Mouse (Mus musculus) heart, embryonic 14.5 days (tissue): ENCODE results near the gene P4hb. TPM values are rescaled to one million over a fixed set of nuclear protein-coding genes. Genes with fewer than 3 reads are reported as not detected.

Experiments used
- ATAC-seq: fragments of 200-750 bp; cut with Nextera tagmentation; 2 replicates; pipeline ENCODE4 v1.8.0; 2017; ENCODE audit warnings: low read depth, moderate TSS enrichment; ENCODE audit not compliant: insufficient number of reproducible peaks, insufficient read depth, low FRiP score
- H3K27ac ChIP-seq, 2 experiments: fragments of 200-500 bp in 1 of 2; fragments of 300-500 bp in 1 of 2; sonication (generic) in 1 of 2; replicated peaks in 1 of 2; 2 replicates each; pipeline ENCODE4 v1.5.1; 2012 to 2014; ENCODE audit warnings: low read depth in 2 of 2, low read length in 2 of 2, control low read depth in 1 of 2, mild to moderate bottlenecking in 1 of 2, mixed read lengths in 1 of 2; ENCODE audit not compliant: control insufficient read depth in 1 of 2, insufficient read depth in 1 of 2
- H3K27me3 ChIP-seq: fragments of 300-500 bp; sonication (generic); 2 replicates; pipeline ENCODE4 v1.6.1; 2014; ENCODE audit warnings: mild to moderate bottlenecking, low read length, control low read depth; ENCODE audit not compliant: control insufficient read depth, insufficient read depth
- H3K36me3 ChIP-seq: fragments of 300-500 bp; sonication (generic); 2 replicates; pipeline ENCODE4 v1.6.1; 2014; ENCODE audit warnings: mild to moderate bottlenecking, control low read depth, low read length, mixed read lengths; ENCODE audit not compliant: control insufficient read depth, insufficient read depth
- H3K4me1 ChIP-seq, 2 experiments: fragments of 200-500 bp in 1 of 2; fragments of 300-500 bp in 1 of 2; sonication (generic) in 1 of 2; 2 replicates each; pipeline ENCODE4 v1.6.1; 2012 to 2014; ENCODE audit warnings: low read length in 2 of 2, control low read depth in 1 of 2, mixed read lengths in 1 of 2; ENCODE audit not compliant: control insufficient read depth in 2 of 2, insufficient read depth in 2 of 2
- H3K4me2 ChIP-seq: fragments of 300-500 bp; sonication (generic); 2 replicates; pipeline ENCODE4 v1.6.1; 2014; ENCODE audit warnings: mild to moderate bottlenecking, low read length
- H3K4me3 ChIP-seq, 2 experiments: fragments of 200-500 bp in 1 of 2; fragments of 300-500 bp in 1 of 2; sonication (generic) in 1 of 2; 2 replicates each; pipeline ENCODE4 v1.5.1; 2012 to 2014; ENCODE audit warnings: low read length in 2 of 2, mild to moderate bottlenecking in 2 of 2, control low read depth in 1 of 2, low read depth in 1 of 2, moderate library complexity in 1 of 2; ENCODE audit not compliant: control insufficient read depth in 1 of 2, insufficient read depth in 1 of 2
- H3K9ac ChIP-seq: fragments of 300-500 bp; sonication (generic); 2 replicates; pipeline ENCODE4 v1.6.1; 2014; ENCODE audit warnings: mild to moderate bottlenecking, low read length
- H3K9me3 ChIP-seq: fragments of 300-500 bp; sonication (generic); 2 replicates; pipeline ENCODE4 v1.6.1; 2016; ENCODE audit warnings: low read length, control low read depth; ENCODE audit not compliant: control insufficient read depth
- WGBS: fragments of 180-500 bp; shearing (Covaris S2); extraction: QIAGEN DNeasy Blood & Tissue Kit; methylation state at CpG from one replicate; pipeline ENCODE4 v1.1.7; 2014; 5-methylcytosine and 5-hydroxymethylcytosine counted together
- polyA plus RNA-seq: library from polyadenylated mRNA; unstranded; fragments of >200 nt; fragmentation: Nextera tagmentation; extraction: Ambion mirVana; gene quantifications from 2 replicates; pipeline ENCODE4 v1.2.1, GENCODE M21; 2014

Gene P4hb
- polyA plus RNA-seq, 1 experiment from 2014 or later, result 451 TPM

GRCm38 (mm10) chr11:120525959-120526358 is 47.1 kb downstream of the P4hb start:
- Histone ChIP-seq H3K9ac (no peak overlapping the region), H3K4me1 (peaks cover 2 to 14% of the 10 kb centered on the region in 2 experiments; a peak in 3 of 4 replicates), H3K36me3 (no peaks in the 10 kb centered on the region), H3K9me3 (0 out of 2 replicates have a peak, but pooled peaks cover 3% of the 10 kb centered on the region), H3K27ac (no peak overlapping the region), H3K4me3 (no peak overlapping the region), H3K27me3 (peaks cover 33% of the 10 kb centered on the region), H3K4me2 (no peak overlapping the region)
- ATAC-seq, result no peak
- 68% methylated on average over 2 of the region's 2 CpGs for WGBS

- Histone ChIP-seq H3K9me3 (0 out of 2 replicates have a peak, but pooled peaks cover 3% of the 10 kb centered on the region), H3K9ac (no peak overlapping the region), H3K4me1 (peaks cover 9 to 14% of the 10 kb centered on the region in 2 experiments; a peak in 3 of 4 replicates), H3K27me3 (no peaks in the 10 kb centered on the region), H3K4me2 (no peak overlapping the region), H3K36me3 (no peaks in the 10 kb centered on the region), H3K4me3 (no peak overlapping the region), H3K27ac (no peak overlapping the region)
- 82% methylated on average over 8 of the region's 8 CpGs for WGBS
- no peak for ATAC-seq
These were observed 50.5 kb downstream of the P4hb start for GRCm38 (mm10) chr11:120522581-120522980.

- Histone ChIP-seq H3K9ac (no peak overlapping the region), H3K4me3 (no peak overlapping the region)
These were observed 52.0 kb downstream of the P4hb start for GRCm38 (mm10) chr11:120520967-120521540.

GRCm38 (mm10) chr11:120520498-120520897 is 52.6 kb downstream of the P4hb start:
- no peaks in the 10 kb centered on the region for H3K27me3 ChIP-seq
- 0 out of 2 replicates have a peak, but pooled peaks cover 3% of the 10 kb centered on the region for H3K9me3 ChIP-seq
- peak overlapping the region in 1 of 2 experiments; percentile 31; a peak in 1 of 4 replicates for H3K27ac ChIP-seq
- H3K4me1 ChIP-seq, result peaks cover 9 to 14% of the 10 kb centered on the region in 2 experiments; a peak in 3 of 4 replicates
- WGBS, result 58% methylated on average over 9 of the region's 9 CpGs
- no peak overlapping the region for H3K4me2 ChIP-seq
- ATAC-seq, result no peak
- H3K4me3 ChIP-seq, result no peak overlapping the region
- H3K36me3 ChIP-seq, result no peaks in the 10 kb centered on the region
- H3K9ac ChIP-seq, result peak overlapping the region; percentile 54; the same call in 1 of the 2 replicates

More at GRCm38 (mm10) chr11:120520967-120521540, 52.0 kb downstream of the P4hb start:
- peak overlapping the region in 1 of 2 experiments; percentile 20; a peak in 2 of 4 replicates for H3K27ac ChIP-seq
- peaks cover 9 to 14% of the 10 kb centered on the region in 2 experiments; a peak in 3 of 4 replicates for H3K4me1 ChIP-seq
- H3K27me3 ChIP-seq, result no peaks in the 10 kb centered on the region
- 52% methylated on average over 5 of the region's 5 CpGs for WGBS
- 0 out of 2 replicates have a peak, but pooled peaks cover 3% of the 10 kb centered on the region for H3K9me3 ChIP-seq
- ATAC-seq, result no peak
- no peaks in the 10 kb centered on the region for H3K36me3 ChIP-seq
- no peak overlapping the region for H3K4me2 ChIP-seq

GRCm38 (mm10) chr11:120519738-120520137 is 53.3 kb downstream of the P4hb start:
- no peaks in the 10 kb centered on the region for H3K27me3 ChIP-seq
- no peaks in the 10 kb centered on the region for H3K36me3 ChIP-seq
- no peak overlapping the region for H3K4me3 ChIP-seq
- H3K4me2 ChIP-seq, result peak overlapping the region; percentile 28
- ATAC-seq, result no peak
- H3K4me1 ChIP-seq, result peaks cover 9 to 14% of the 10 kb centered on the region in 2 experiments; a peak in 3 of 4 replicates
- no peaks in the 10 kb centered on the region for H3K9me3 ChIP-seq
- peak overlapping the region; percentile 27 to 31; a peak in 2 of 4 replicates for H3K27ac ChIP-seq
- 20% methylated on average over 9 of the region's 9 CpGs for WGBS
- H3K9ac ChIP-seq, result peak overlapping the region; percentile 54

- H3K27ac ChIP-seq, result no peak overlapping the region
- no peaks in the 10 kb centered on the region for H3K9me3 ChIP-seq
- H3K4me3 ChIP-seq, result no peak overlapping the region
- WGBS, result 45% methylated on average over 6 of the region's 6 CpGs
- H3K4me1 ChIP-seq, result peaks cover 9 to 14% of the 10 kb centered on the region in 2 experiments; a peak in 3 of 4 replicates
- no peak overlapping the region for H3K9ac ChIP-seq
- H3K4me2 ChIP-seq, result no peak overlapping the region
- no peaks in the 10 kb centered on the region for H3K36me3 ChIP-seq
- no peak for ATAC-seq
- no peaks in the 10 kb centered on the region for H3K27me3 ChIP-seq
These were observed 54.5 kb downstream of the P4hb start for GRCm38 (mm10) chr11:120518558-120518957.

GRCm38 (mm10) chr11:120518027-120518426 is 55.0 kb downstream of the P4hb start:
- Histone ChIP-seq H3K36me3 (no peaks in the 10 kb centered on the region), H3K9me3 (no peaks in the 10 kb centered on the region), H3K27me3 (no peaks in the 10 kb centered on the region), H3K4me1 (peaks cover 9 to 14% of the 10 kb centered on the region in 2 experiments; a peak in 3 of 4 replicates), H3K9ac (no peak overlapping the region), H3K4me3 (no peak overlapping the region), H3K4me2 (no peak overlapping the region), H3K27ac (no peak overlapping the region)
- no peak for ATAC-seq
- WGBS, result 59% methylated on average over 6 of the region's 6 CpGs
